In the genomic region with DNA sequence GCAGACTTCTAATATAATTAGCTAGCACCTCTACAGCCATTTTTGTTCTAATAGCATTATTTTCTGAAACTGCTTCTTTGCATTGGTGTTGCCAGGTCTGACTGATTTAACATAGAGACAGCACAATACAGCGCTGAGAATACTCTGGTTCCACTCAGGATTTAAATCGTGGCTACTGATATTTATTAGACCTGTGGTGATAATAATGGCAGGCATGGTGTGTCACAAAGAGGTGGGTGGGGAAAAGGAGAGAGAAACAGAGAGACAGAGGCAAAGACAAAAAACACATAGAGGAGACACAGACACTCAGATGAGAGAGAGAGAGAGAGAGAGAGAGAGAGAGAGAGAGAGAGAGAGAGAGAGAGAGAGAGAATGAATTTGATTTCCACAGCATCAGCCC, we compare ENCODE assay signal across 8 mouse cellular contexts. TPM values are rescaled to one million over a fixed set of nuclear protein-coding genes. Genes with fewer than 3 reads are reported as not detected.
DNase-seq lines count a peak whose midpoint lies in the region; ATAC-seq and TF ChIP-seq lines count a peak whose summit lies in the region.

No protein-coding gene starts in this region.

- no peak for DNase-seq in lung, adult 2 months
- no peak for DNase-seq in lung, postnatal 25 days (ENCODE audit: low spot score)
- DNase-seq in intestine, embryonic 14.5 days (ENCODE audit: low spot score), result no peak
- DNase-seq in spleen, postnatal 36 days (ENCODE audit: low spot score in 2 of 2), result no peak
- no peak for DNase-seq in adrenal gland, postnatal 36 days

- H3K4me3 ChIP-seq in lung, adult 2 months (replicated peaks; ENCODE audit: extremely low read depth, low read depth, low read length), result peak overlapping the region; percentile 52
- H3K4me3 ChIP-seq in embryonic fibroblast, embryonic 13.5 days (ENCODE audit: insufficient read depth, low read length), result peak overlapping the region; percentile 55
- peak overlapping the region; percentile 52 for H3K4me3 ChIP-seq in intestine, embryonic 14.5 days (ENCODE audit: low read depth, low read length)
- H3K4me3 ChIP-seq in neural tube, embryonic 13.5 days, result peak overlapping the region; percentile 64

- no peaks in the 10 kb centered on the region for H3K4me1 ChIP-seq in lung, adult 2 months (ENCODE audit: control insufficient read depth, insufficient read depth, low read length)
- no peaks in the 10 kb centered on the region for H3K4me1 ChIP-seq in embryonic fibroblast, embryonic 13.5 days (ENCODE audit: control insufficient read depth, insufficient read depth, low read length)
- 0 out of 2 replicates have a peak, but pooled peaks cover 3% of the 10 kb centered on the region for H3K4me1 ChIP-seq in intestine, embryonic 14.5 days (replicated peaks; ENCODE audit: control insufficient read depth, insufficient read depth, low read length)
- peaks cover 37% of the 10 kb centered on the region for H3K4me1 ChIP-seq in neural tube, embryonic 13.5 days (replicated peaks)

- peak overlapping the region; percentile 79 for H3K4me2 ChIP-seq in intestine, embryonic 14.5 days (ENCODE audit: low read length)
- peak overlapping the region; percentile 68 for H3K4me2 ChIP-seq in neural tube, embryonic 13.5 days

- ATAC-seq in intestine, embryonic 14.5 days (replicated peaks; ENCODE audit: low FRiP score, low TSS enrichment, low read depth), result 0 out of 2 replicates have a peak, but pooled peaks have one; percentile 41
- peak; percentile 62 for ATAC-seq in neural tube, embryonic 13.5 days (ENCODE audit: low read depth)
- ATAC-seq in granulocyte monocyte progenitor cell, adult 5-6 weeks (replicated peaks; ENCODE audit: poor library complexity, severe bottlenecking), result no peak

- no peaks in the 10 kb centered on the region for H3K27me3 ChIP-seq in intestine, embryonic 14.5 days (replicated peaks; ENCODE audit: control insufficient read depth, insufficient read depth, low read length)
- no peaks in the 10 kb centered on the region for H3K27me3 ChIP-seq in neural tube, embryonic 13.5 days

- 16% methylated on average over 2 of the region's 2 CpGs for WGBS in lung, adult 2 months
- 13% methylated on average over 2 of the region's 2 CpGs for WGBS in intestine, embryonic 14.5 days
- 10% methylated on average over 2 of the region's 2 CpGs for WGBS in neural tube, embryonic 13.5 days

- no peak for TF ChIP-seq POLR2A in lung, adult 2 months (IDR thresholded peaks at IDR 0.05; ENCODE audit: borderline replicate concordance, extremely low read depth, low read depth, low read length)
- TF ChIP-seq POLR2A in embryonic fibroblast, embryonic 13.5 days (IDR thresholded peaks at IDR 0.05; ENCODE audit: low read depth, low read length), result no peak

- no peak overlapping the region for H3K27ac ChIP-seq in embryonic fibroblast, embryonic 13.5 days (ENCODE audit: insufficient read depth, low read length)
- no peak overlapping the region for H3K27ac ChIP-seq in intestine, embryonic 14.5 days (ENCODE audit: low read depth)
- H3K27ac ChIP-seq in neural tube, embryonic 13.5 days (replicated peaks), result peak overlapping the region; percentile 93

- peak overlapping the region; percentile 56 for H3K9ac ChIP-seq in intestine, embryonic 14.5 days (ENCODE audit: low read length)
- peak overlapping the region; percentile 86 for H3K9ac ChIP-seq in neural tube, embryonic 13.5 days

- no peak for TF ChIP-seq CTCF in lung, adult 2 months (IDR thresholded peaks at IDR 0.05; ENCODE audit: insufficient read depth, low read length)
- no peak for TF ChIP-seq CTCF in embryonic fibroblast, embryonic 13.5 days (IDR thresholded peaks at IDR 0.05; ENCODE audit: borderline replicate concordance, insufficient read depth, low read length)

- no peaks in the 10 kb centered on the region for H3K9me3 ChIP-seq in intestine, embryonic 14.5 days (ENCODE audit: control insufficient read depth, low read length)
- no peaks in the 10 kb centered on the region for H3K9me3 ChIP-seq in neural tube, embryonic 13.5 days

- no peaks in the 10 kb centered on the region for H3K36me3 ChIP-seq in intestine, embryonic 14.5 days (ENCODE audit: control insufficient read depth, insufficient read depth, low read length)
- H3K36me3 ChIP-seq in neural tube, embryonic 13.5 days, result peaks cover 6% of the 10 kb centered on the region; the same call in 1 of the 2 replicates

RNA-seq across cellular contexts. Expression of a gene that starts 0.3 kb away (rescaled TPM):
- 0.40 and 0.53 TPM in 2 replicates for polyA plus RNA-seq in lung, adult 2 months (2012; rRNA removed)
- polyA plus RNA-seq in embryonic fibroblast, embryonic 13.5 days (2011; ENCODE audit: insufficient read length, low read depth, missing spikeins), result 6.4 and 6.7 TPM in 2 replicates
- polyA plus RNA-seq in intestine, embryonic 14.5 days (2014; fragmentation: Nextera tagmentation; extraction: Ambion mirVana), result 7.8 and 8.3 TPM in 2 replicates
- 47.7 TPM in 2 replicates for polyA plus RNA-seq in neural tube, embryonic 13.5 days (2015; fragmentation: Nextera tagmentation; extraction: Ambion mirVana)
- 1 to 10 TPM; 1.1 to 1.6 TPM for total RNA-seq in adrenal gland, postnatal 36 days (2021)
- not detected in 2 replicates for total RNA-seq in granulocyte monocyte progenitor cell, adult 5-6 weeks (2014; fragmentation: Nextera tagmentation)
- not detected in 2 replicates for total RNA-seq in granulocyte monocyte progenitor cell, adult 5-6 weeks (2017)
